Mouse (Mus musculus) CH12.LX (cell line): Measurements from ENCODE around the gene Copg2.

Experiments
- HCFC1 ChIP-seq: IDR thresholded peaks from 2 replicates; pipeline ENCODE4 v1.6.1; 2012; ENCODE audit warnings: low read depth, mild to moderate bottlenecking, inconsistent platforms, low read length, improper control_type of control experiment
- MAFK ChIP-seq: IDR thresholded peaks from 2 replicates; pipeline ENCODE4 v1.6.1; 2011; ENCODE audit warnings: low read length, improper control_type of control experiment; ENCODE audit not compliant: insufficient replicate concordance

- TF ChIP-seq HCFC1 (no peak), MAFK (no peak)
These were observed 4.8 kb downstream of the Copg2 start for GRCm38 (mm10) chr6:30891761-30892160.
